Mouse (Mus musculus) stomach, embryonic 15.5 days (tissue): ENCODE measurements at regions not wholly inside any gene's neighbourhood (a gene's known extent, or its start where the extent isn't known, plus 50 kb on each side); places are given as distances from the start of the nearest gene placed in this dataset.

Experiments used
- ATAC-seq: fragments of 200-750 bp; cut with Nextera tagmentation; 2 replicates; pipeline ENCODE4 v1.8.0; 2017; ENCODE audit warnings: low read depth, moderate number of reproducible peaks, moderate TSS enrichment; ENCODE audit not compliant: insufficient read depth, low FRiP score
- H3K27ac ChIP-seq: fragments of 300-500 bp; sonication (generic); 2 replicates; pipeline ENCODE4 v1.5.1; 2015; ENCODE audit warnings: mild to moderate bottlenecking, inconsistent platforms
- H3K27me3 ChIP-seq: fragments of 300-500 bp; sonication (generic); replicated peaks from 2 replicates; pipeline ENCODE4 v1.6.1; 2015; ENCODE audit warnings: inconsistent platforms
- H3K36me3 ChIP-seq: fragments of 300-500 bp; sonication (generic); 2 replicates; pipeline ENCODE4 v1.6.1; 2015; ENCODE audit warnings: inconsistent platforms
- H3K4me1 ChIP-seq: fragments of 300-500 bp; sonication (generic); 2 replicates; pipeline ENCODE4 v1.6.1; 2015; ENCODE audit warnings: inconsistent platforms
- H3K4me2 ChIP-seq: fragments of 300-500 bp; sonication (generic); 2 replicates; pipeline ENCODE4 v1.6.1; 2015; ENCODE audit warnings: mild to moderate bottlenecking, inconsistent platforms
- H3K4me3 ChIP-seq: fragments of 300-500 bp; sonication (generic); replicated peaks from 2 replicates; pipeline ENCODE4 v1.5.1; 2015; ENCODE audit warnings: inconsistent platforms
- H3K9ac ChIP-seq: fragments of 300-500 bp; sonication (generic); 2 replicates; pipeline ENCODE4 v1.6.1; 2015; ENCODE audit warnings: inconsistent platforms
- H3K9me3 ChIP-seq: fragments of 300-500 bp; sonication (generic); 2 replicates; pipeline ENCODE4 v1.6.1; 2016; ENCODE audit warnings: inconsistent platforms
- WGBS: fragments of 180-500 bp; shearing (Covaris S2); methylation state at CpG from one replicate; pipeline ENCODE4 v1.1.7; 2015; 5-methylcytosine and 5-hydroxymethylcytosine counted together

GRCm38 (mm10) chr16:29934649-29935048 lies 129.5 kb upstream of the Hes1 start:
- Histone ChIP-seq H3K27me3 (no peaks in the 10 kb centered on the region), H3K9ac (no peak overlapping the region), H3K36me3 (no peaks in the 10 kb centered on the region), H3K4me1 (no peaks in the 10 kb centered on the region; the same call in 1 of the 2 replicates), H3K4me2 (no peak overlapping the region), H3K9me3 (no peaks in the 10 kb centered on the region), H3K4me3 (no peak overlapping the region), H3K27ac (no peak overlapping the region)
- no peak for ATAC-seq
- 72% methylated on average over 1 of the region's 1 CpGs for WGBS

GRCm38 (mm10) chr16:29938700-29939099 lies 125.5 kb upstream of the Hes1 start:
- WGBS, result 94% methylated on average over 9 of the region's 9 CpGs
- no peak for ATAC-seq

DNA sequence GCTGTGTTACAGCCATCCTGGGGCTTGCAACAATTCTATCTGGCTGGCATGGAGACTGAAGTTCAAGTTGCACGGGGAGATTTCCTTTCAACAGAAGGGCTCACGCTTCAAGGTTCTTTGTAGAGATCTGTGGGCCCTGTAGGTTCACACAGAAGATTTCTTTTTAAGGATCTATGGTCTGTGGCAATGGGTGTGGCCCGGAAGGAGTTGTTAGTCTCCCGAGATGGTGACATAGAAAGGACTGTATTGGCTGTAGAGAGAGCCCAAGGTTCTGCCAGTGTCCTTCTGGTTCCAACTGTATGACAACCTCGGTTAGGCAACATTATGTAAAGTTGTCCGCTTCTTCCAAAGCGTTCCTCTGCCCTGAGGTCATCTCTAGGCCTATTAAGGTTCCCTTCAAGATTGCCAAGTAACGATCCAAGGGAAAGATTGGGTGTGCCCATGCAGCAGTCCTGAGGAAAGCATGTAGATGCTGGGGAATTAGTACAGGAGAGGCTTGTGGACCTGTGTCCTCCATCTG lies 124.8 kb upstream of the Hes1 start:
- no peaks in the 10 kb centered on the region for H3K27me3 ChIP-seq
- 87% methylated on average over 8 of the region's 8 CpGs for WGBS
- H3K27ac ChIP-seq, result no peak overlapping the region
- no peak for ATAC-seq
- H3K9ac ChIP-seq, result no peak overlapping the region
- H3K9me3 ChIP-seq, result no peaks in the 10 kb centered on the region
- H3K4me3 ChIP-seq, result no peak overlapping the region
- H3K4me1 ChIP-seq, result peaks cover 2% of the 10 kb centered on the region
- H3K36me3 ChIP-seq, result no peaks in the 10 kb centered on the region
- H3K4me2 ChIP-seq, result no peak overlapping the region

More at GRCm38 (mm10) chr16:29938700-29939099, 125.5 kb upstream of the Hes1 start:
- H3K27ac ChIP-seq, result no peak overlapping the region
- H3K9ac ChIP-seq, result no peak overlapping the region
- no peak overlapping the region for H3K4me2 ChIP-seq
- no peaks in the 10 kb centered on the region for H3K27me3 ChIP-seq
- H3K9me3 ChIP-seq, result no peaks in the 10 kb centered on the region
- H3K4me1 ChIP-seq, result no peaks in the 10 kb centered on the region
- H3K4me3 ChIP-seq, result no peak overlapping the region
- H3K36me3 ChIP-seq, result no peaks in the 10 kb centered on the region

- no peak for ATAC-seq
- Histone ChIP-seq H3K4me2 (no peak overlapping the region), H3K9ac (no peak overlapping the region), H3K36me3 (no peaks in the 10 kb centered on the region), H3K27ac (no peak overlapping the region), H3K4me3 (no peak overlapping the region), H3K9me3 (no peaks in the 10 kb centered on the region), H3K4me1 (peaks cover 9% of the 10 kb centered on the region), H3K27me3 (no peaks in the 10 kb centered on the region)
- WGBS, result 64% methylated on average over 12 of the region's 12 CpGs
Observed at GRCm38 (mm10) chr16:29939869-29940707, 124.1 kb upstream of the Hes1 start.

- no peak overlapping the region for H3K27ac ChIP-seq
- no peak overlapping the region for H3K4me2 ChIP-seq
- H3K4me1 ChIP-seq, result peaks cover 27% of the 10 kb centered on the region
- no peak overlapping the region for H3K9ac ChIP-seq
- ATAC-seq, result no peak
- no peaks in the 10 kb centered on the region for H3K27me3 ChIP-seq
- 70% methylated on average over 7 of the region's 7 CpGs for WGBS
- no peaks in the 10 kb centered on the region for H3K9me3 ChIP-seq
- H3K36me3 ChIP-seq, result no peaks in the 10 kb centered on the region
- H3K4me3 ChIP-seq, result no peak overlapping the region
Observed at GRCm38 (mm10) chr16:29942111-29942510, 122.1 kb upstream of the Hes1 start.

DNA sequence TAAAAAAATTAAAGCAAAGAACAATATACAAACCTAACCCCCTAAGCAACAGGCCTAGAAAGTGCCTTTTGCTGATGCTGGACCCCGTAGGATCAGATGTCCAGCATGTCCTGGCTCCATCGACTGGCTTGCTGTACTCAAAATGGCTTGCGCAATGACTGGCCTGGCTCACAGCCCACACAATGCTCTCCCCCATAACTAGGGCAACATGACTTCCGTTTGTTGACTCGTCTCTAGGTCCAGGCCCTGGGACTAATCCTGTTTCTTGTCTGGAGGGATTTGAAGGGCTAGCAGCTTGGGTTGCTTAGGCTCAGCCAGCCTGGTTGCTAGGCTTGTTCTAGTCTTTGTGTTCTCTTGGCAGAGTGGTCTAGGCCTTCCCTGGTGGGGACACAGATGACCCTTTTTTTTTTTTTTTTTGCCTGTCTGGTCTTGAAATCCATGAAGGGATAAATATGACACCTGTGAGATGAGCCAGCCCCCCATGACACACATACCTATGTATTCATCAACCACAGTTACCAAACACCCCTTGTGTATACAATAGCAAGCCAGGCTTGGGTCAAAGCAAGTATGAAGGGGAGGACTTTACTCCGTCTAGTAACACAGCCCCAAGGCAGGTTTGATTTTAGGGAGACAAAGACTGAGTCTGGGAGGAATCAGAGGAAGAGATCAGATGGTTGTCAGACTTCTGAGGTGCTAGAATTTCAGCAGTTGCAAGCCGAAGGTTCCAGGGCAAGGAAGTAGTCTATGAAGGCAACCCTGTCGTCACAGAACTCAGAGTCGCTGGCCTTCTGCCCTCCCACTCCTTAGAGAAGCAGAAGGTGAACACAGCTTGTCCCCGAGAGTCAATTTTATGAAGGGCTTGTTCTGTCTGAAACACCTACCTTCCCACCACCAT lies 120.0 kb upstream of the Hes1 start:
- peak overlapping the region; percentile 95 for H3K27ac ChIP-seq
- H3K9ac ChIP-seq, result no peak overlapping the region
- WGBS, result 66% methylated on average over 10 of the region's 10 CpGs
- no peak overlapping the region for H3K4me3 ChIP-seq
- H3K9me3 ChIP-seq, result no peaks in the 10 kb centered on the region
- no peak for ATAC-seq
- no peak overlapping the region for H3K4me2 ChIP-seq
- peaks cover 34% of the 10 kb centered on the region for H3K4me1 ChIP-seq
- H3K36me3 ChIP-seq, result no peaks in the 10 kb centered on the region
- H3K27me3 ChIP-seq, result no peaks in the 10 kb centered on the region

GRCm38 (mm10) chr16:29944966-29945365 lies 119.2 kb upstream of the Hes1 start:
- H3K27ac ChIP-seq, result peak overlapping the region; percentile 95
- H3K9me3 ChIP-seq, result no peaks in the 10 kb centered on the region
- peak overlapping the region; percentile 77 for H3K4me2 ChIP-seq
- H3K27me3 ChIP-seq, result no peaks in the 10 kb centered on the region
- no peak overlapping the region for H3K4me3 ChIP-seq
- H3K9ac ChIP-seq, result no peak overlapping the region
- peaks cover 34% of the 10 kb centered on the region for H3K4me1 ChIP-seq
- no peak for ATAC-seq
- WGBS, result 66% methylated on average over 5 of the region's 5 CpGs
- no peaks in the 10 kb centered on the region for H3K36me3 ChIP-seq

- no peak for ATAC-seq
Observed at GRCm38 (mm10) chr16:29945376-29945890, 118.8 kb upstream of the Hes1 start.

DNA sequence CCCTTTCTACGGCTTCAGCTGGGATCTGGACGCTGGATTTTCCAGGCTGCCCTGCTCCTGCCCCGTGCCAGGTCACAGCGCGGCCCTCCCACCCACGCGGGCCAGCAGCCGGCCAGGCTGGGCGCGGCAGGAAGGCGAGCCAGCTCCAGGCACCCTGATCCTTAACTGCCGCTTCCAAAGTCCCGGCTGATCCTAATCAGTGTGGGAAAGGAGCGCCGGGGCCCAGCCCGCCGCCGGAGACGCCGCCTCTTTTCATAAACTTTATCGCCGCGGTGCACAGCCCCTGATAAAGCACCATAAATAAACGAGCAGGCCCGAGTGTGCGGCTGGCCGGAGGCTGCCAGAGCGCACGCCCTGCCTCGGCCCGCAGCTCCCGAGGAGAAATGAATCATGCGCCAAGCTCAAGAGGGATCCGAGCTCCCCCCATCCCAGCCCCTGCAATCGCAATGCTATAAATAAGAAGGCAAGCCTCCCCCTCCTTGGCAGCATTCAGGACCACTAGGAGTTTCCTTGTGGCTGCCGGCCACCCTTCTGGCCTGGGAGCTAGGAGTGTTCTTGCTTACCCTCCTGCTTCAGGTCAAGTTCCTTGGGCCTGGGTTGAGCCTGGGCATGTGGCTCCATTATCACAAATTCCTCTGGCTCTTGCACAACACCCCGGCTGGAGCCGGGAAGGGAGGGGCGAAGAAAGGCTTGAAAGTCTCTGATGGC lies 118.1 kb upstream of the Hes1 start:
- Histone ChIP-seq H3K4me3 (peak overlapping the region; percentile 34), H3K9ac (peak overlapping the region; percentile 19; the same call in 1 of the 2 replicates), H3K27me3 (no peaks in the 10 kb centered on the region), H3K9me3 (no peaks in the 10 kb centered on the region), H3K27ac (peak overlapping the region; percentile 95), H3K36me3 (no peaks in the 10 kb centered on the region), H3K4me2 (peak overlapping the region; percentile 77), H3K4me1 (peaks cover 34% of the 10 kb centered on the region)
- ATAC-seq, result peak; percentile 90
- WGBS, result 1% methylated on average over 39 of the region's 39 CpGs

More at GRCm38 (mm10) chr16:29945376-29945890, 118.8 kb upstream of the Hes1 start:
- Histone ChIP-seq H3K9me3 (no peaks in the 10 kb centered on the region), H3K9ac (peak overlapping the region; percentile 19; the same call in 1 of the 2 replicates), H3K36me3 (no peaks in the 10 kb centered on the region), H3K27me3 (no peaks in the 10 kb centered on the region), H3K4me3 (peak overlapping the region; percentile 34), H3K4me1 (peaks cover 34% of the 10 kb centered on the region), H3K4me2 (peak overlapping the region; percentile 77), H3K27ac (peak overlapping the region; percentile 95)
- 7% methylated on average over 9 of the region's 9 CpGs for WGBS

DNA sequence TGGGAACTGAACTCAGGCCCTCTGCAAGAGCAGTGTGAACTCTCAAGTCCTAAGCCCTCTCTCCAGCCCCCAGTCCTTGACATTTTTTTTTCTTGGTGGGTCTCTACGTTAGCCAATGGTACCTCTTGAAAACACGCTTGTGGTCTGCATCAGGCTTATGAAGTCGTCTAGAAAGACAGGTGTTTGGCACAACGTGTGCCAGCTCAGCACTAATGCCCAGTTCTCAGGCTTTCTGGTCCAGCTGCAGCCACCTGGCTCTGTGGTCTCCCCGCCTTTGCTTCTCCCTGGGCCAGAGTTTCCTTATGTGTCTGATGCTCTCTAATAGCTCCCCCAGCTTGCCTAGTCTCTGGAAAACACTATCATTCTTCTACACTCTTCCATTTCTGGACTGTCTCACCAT lies 117.2 kb upstream of the Hes1 start:
- Histone ChIP-seq H3K4me3 (no peak overlapping the region), H3K9me3 (no peaks in the 10 kb centered on the region), H3K4me1 (peaks cover 34% of the 10 kb centered on the region), H3K27me3 (no peaks in the 10 kb centered on the region), H3K4me2 (peak overlapping the region; percentile 77; the same call in 1 of the 2 replicates), H3K36me3 (no peaks in the 10 kb centered on the region), H3K9ac (no peak overlapping the region), H3K27ac (peak overlapping the region; percentile 95)
- 64% methylated on average over 5 of the region's 5 CpGs for WGBS
- no peak for ATAC-seq

DNA sequence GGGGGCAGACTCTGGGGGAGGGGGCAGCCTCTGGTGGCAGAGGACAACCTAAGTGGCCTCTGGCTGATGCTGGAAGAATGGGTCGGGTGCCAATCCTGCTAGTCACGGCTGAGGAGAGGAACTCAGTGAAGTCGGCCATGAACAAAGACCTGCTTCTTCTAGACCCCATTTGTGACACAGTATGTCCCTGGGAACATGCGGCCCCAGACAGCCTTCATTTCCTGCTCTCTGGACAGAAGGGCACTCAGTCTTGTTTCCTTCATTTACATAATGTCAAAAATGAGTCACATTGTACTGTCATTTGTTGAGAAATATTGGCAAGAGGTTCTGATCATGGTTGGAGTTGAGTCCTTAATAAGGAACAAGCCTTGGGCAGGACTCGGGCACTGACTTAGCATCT lies 116.5 kb upstream of the Hes1 start:
- H3K4me2 ChIP-seq, result no peak overlapping the region
- 69% methylated on average over 5 of the region's 5 CpGs for WGBS
- peak overlapping the region; percentile 95; the same call in 1 of the 2 replicates for H3K27ac ChIP-seq
- H3K4me3 ChIP-seq, result no peak overlapping the region
- no peak overlapping the region for H3K9ac ChIP-seq
- H3K27me3 ChIP-seq, result no peaks in the 10 kb centered on the region
- peaks cover 34% of the 10 kb centered on the region for H3K4me1 ChIP-seq
- no peaks in the 10 kb centered on the region for H3K9me3 ChIP-seq
- ATAC-seq, result no peak
- no peaks in the 10 kb centered on the region for H3K36me3 ChIP-seq
